Mouse (Mus musculus) left cerebral cortex, adult 8-10 months (tissue): ENCODE data around the gene Selenop. TPM values are rescaled to one million over a fixed set of nuclear protein-coding genes. Genes with fewer than 3 reads are reported as not detected.
"Not testable (repeated sequence)": the region's sequence is repeated elsewhere in the genome, so short reads cannot be mapped to it uniquely, and the experiment has no call there.

Experiments
- DNase-seq, 2 experiments: peaks; one replicate each; pipeline ENCODE4 v3.0.0; 2022; ENCODE audit warnings: low spot score in 2 of 2
- total RNA-seq, 4 experiments: library from RNA; stranded (reverse); gene quantifications; 2 replicates each; pipeline ENCODE4 v1.2.4; 2022

Selenop gene
- total RNA-seq, result 100 to 1,000 TPM; 283 to 318 (median 295) TPM

DNA sequence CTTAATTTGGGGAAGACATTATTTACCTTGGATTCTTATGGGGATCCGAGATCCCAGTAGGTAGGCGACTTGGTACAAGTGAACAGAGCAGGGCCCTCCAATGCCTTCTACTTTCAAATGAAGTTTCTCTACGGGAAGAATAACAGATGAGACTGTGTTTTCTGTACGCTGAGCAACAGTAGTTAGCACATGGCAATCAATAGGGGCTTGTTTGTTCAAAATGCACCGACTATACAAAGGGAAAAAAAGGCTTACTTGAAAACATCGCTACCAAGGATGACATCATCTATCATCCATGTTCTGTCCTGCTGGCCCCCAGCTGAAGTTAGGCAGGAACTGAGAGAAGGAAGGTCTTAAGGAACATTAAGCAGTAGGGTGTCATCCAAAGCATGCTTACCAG lies at the start of gene Selenop:
Gene Selenop (plus strand): TSS at position 301 of the 400 bp plus-strand sequence.
- no peak for DNase-seq

GRCm38 (mm10) chr15:3218668-3219067 lies 49.7 kb upstream of the Selenop start:
- not testable (repeated sequence) for DNase-seq

GRCm38 (mm10) chr15:3222803-3223437 lies 45.4 kb upstream of the Selenop start:
- no peak for DNase-seq

DNA sequence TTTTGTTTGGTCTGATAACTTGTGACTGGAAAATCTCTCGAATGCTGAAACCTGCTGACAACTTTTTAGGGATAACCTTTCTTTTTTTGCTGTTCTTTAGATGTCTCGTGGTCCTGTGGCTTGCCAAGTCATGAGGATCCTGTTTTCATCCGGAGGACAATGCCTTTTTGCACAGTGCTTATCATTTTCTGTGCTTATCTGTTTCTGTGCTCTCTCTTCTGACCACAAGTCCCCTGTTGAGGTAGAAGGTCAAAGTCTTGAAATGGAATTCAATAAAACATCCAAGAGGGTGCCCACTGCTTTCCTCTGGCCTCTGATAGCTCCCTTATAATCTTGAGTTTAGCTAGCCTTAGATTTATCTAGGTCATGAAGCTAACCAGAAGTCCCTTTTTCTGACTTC lies 41.8 kb upstream of the Selenop start:
- no peak for DNase-seq

DNA sequence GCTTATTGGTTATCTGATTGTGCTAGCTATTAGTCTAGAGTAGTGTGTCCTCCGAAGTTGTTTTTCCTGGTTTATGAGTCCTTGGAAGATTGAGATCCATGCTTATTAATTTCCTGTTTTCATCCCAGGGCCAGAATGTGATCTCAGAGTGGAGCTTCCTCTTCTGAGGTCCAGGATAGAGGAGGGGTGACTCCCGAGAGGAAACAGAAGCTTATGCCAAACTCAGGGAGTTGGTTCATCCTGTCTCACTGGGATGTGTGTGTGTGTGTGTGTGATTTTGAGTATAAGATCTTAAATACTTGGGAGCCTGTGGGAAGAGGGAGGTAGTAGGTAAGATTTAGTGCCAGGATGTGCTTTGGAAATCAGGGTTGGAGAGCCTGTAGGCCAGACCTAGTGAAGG lies 40.2 kb upstream of the Selenop start:
- no peak for DNase-seq

DNA sequence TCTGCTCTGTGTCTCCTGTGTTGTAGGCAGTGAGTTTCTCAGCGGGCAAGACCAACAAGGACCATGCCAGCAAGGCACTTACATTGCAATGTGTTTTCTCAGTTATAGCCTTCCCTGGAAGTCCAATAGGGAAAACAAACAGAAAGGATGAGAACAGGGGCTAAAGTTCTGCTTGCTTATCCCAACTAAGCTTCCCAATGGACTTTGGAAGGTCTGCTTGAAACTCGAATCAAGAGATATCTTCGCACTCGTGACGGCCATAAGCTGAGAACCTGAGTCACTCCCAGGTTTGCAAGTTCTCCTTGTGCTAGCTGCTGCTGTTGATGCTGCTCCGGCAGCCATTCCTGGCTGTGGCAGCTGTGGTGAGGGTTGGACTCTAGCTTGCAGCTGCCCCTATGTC lies 39.4 kb upstream of the Selenop start:
- no peak for DNase-seq

DNA sequence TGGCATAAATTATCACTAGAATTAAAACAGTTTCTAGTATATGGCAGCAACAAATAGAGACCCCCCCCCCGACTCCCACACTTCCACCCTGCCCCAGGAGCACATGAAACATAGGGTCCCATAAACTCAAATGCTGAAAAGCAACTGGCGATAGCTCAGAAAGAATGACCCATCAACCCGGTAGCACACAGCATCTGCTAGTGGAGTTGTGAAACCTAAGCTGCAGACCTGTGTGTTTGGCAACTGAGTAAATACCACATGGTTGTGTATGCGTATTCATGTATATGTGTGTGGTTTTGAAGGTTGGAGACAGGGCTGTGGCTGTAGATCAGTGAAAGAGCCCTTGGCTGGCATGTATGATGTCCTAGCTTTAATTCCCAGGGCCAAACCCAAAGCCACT lies 37.3 kb upstream of the Selenop start:
- no peak for DNase-seq

DNA sequence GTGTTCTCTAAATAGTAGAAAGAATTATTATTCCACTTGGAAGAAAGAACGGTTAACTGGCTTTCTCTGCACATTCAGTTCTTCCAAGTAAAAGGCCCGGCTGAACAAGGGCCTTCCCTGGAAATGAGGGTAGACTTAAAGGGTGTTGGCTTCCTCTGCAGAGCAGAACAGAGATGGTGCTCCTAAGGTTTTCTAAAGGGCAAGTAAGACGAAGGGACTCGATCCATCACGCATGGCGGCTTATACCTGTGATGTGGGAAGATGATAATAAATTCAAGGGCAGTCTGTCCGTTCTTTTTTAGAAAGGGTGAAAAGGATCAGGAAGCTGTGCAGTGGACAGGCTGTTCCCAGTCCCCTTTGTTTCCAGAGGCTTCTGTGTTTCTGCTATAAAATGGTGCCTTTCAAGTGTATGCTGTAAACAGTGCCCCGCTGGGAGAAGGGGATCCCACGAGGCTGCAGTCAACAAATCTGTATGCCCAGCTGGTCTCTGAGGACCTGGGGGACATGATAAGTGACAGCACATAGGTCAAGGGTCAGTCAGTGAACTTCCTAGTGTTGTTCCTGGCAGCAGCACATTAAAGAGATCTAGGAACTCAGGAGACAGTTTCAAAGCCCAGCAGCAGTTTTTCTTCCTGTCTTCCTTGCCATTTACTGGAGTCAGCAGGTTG lies 36.0 kb upstream of the Selenop start:
- peak in 1 of 2 experiments; percentile 9 for DNase-seq

DNA sequence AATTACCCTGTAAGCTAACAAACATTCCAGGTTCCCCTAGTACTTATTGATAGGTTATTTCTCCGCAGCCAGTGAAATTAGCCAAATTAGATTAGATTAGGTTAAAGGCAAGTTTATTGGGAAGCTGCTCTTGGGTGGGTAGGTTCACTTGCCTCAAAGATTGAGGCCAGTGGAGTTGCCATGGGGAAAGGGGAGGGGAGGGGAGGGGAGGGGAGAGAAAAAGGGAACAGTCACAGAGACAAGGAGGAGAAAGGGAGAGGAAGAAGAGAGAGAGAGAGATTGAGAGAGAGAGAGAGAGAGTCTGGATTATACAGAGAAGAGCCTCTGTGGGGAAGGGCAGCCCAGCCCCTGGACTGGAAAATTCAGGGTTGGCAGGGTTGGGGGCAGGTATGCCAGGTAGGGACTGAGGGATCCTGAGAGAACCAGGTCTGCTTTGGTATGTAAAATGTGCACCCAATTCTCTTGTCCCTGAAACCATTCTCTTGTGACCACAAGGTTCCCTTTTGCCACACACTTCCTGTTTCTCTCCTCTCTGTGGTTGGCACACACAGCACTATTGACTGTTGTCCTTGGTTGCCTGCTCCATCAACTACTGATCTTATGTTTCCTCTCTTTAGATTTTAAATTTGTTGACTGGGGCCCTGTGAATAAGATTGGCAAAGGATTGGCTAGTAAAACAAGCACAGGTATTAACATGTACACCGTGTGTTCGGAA lies 34.4 kb upstream of the Selenop start:
- no peak for DNase-seq

GRCm38 (mm10) chr15:3236338-3236737 lies 32.0 kb upstream of the Selenop start:
- DNase-seq, result no peak

DNA sequence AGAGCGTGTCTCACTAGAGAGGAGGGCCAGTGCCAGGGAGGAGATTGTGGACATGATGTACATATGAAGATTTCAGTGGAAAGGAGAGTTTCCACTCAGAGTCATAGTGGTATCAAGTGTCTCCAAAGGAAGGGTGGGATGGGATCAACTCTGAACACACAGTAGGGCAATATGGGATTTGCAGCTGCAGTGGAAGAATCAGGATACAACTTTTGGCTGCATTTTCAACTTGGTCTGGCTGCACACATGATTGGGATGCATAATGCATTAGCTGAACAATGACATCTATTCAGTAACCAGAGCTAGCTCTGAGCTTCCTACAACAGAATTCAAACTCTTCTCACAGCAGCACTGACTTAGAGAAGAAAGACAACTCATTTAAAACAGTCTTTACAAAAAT lies 30.4 kb upstream of the Selenop start:
- DNase-seq, result peak in 1 of 2 experiments; percentile 17

DNA sequence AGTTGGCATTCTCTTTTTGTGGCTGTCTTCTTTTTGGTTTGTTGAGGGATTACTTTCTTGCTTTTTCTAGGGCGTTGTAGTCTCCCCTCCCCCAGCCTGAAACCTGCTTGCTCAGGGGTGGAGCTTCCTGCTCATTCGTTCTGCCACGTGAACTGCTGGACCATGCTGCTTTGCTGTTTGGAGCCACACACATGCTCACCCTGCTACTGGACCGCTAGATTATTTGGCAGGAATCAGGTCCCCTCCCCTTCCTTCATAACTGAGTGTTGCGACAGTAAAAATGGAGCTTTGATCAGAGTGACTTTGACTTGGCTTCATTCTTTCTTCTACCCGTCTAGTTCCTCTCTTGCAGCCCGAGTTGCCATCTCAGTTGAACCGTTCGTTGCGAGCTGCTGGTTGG lies 23.3 kb upstream of the Selenop start:
- not testable (repeated sequence) for DNase-seq

DNA sequence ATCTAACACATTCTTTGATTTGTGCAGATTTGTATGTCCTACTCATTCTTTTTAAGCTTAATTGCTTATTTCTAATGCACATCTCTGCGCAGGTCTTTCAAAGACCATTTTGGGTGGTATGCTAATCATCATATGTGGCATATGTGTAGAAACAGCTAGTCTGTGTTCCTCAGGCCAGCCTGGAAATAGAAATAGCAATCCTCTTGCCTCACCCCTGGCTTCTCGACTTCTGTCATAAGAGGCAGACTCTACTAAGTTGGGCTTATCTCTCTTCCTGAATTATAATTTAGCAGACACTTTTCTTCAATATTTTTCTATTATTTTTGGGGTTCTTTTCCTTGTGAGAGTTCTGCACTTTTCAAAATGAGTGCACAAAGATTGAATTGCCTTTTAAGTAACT lies 17.7 kb upstream of the Selenop start:
- no peak for DNase-seq

- no peak for DNase-seq
Measured at GRCm38 (mm10) chr15:3251031-3251717, 17.2 kb upstream of the Selenop start.

- no peak for DNase-seq
Measured at GRCm38 (mm10) chr15:3251718-3252067, 16.7 kb upstream of the Selenop start.

DNA sequence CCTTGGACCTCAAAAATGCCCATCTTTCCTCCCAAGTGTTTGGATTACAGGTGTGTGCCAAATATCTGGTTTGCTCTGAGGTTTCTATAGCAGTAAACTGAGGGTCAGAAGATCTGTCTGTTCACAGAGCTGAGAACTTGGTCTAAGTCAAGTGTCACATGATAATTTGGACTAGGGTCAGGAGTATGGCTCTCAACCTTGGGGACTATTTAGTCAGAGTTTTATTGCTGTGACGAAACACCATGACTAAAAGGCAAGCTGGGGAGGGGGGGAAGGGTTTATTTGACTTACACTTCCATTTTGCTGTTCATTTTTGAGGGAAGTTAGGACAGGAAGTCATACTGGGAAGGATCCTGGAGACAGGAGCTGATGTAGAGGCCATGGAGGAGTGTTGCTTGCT lies 9.3 kb upstream of the Selenop start:
- no peak for DNase-seq

DNA sequence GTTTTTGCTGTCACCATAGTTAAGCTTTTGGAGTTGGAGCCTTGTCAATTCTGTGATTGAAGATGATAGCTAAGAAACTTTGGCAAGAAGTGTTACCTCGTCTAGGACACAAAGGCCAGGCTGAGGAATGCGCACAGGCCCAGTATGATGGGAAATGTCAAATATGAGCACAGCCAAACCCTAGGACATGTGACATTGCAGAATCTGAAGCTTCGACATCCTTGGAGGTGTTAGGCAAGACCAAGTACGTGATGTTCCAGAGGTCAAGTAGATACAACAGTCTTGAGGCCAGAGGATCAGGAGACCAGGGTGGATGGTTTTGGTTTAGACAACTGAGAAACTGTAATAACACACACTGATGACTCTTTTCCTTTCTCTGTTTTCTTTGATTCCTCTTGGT lies 8.0 kb upstream of the Selenop start:
- DNase-seq, result no peak

DNA sequence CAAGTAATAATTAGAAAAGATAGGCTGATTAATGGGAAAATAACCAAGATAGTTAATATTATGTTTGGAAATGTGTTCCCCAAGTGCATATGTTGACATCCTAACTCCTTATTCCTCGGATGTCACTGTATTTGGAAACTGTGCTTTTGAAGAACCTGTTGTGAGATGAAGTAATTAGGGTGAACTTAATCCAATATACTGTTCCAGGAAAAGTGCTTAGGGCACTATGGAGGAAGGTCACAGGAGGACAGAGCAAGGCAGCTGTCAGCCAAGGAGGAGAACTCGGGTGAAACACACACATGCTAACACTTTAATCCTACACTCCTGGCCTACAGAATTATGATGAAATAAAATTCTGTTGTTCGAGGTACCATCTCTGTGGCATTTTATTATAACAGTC lies 5.5 kb upstream of the Selenop start:
- DNase-seq, result no peak

- DNase-seq, result no peak
Measured at GRCm38 (mm10) chr15:3264293-3264692, 4.1 kb upstream of the Selenop start.

DNA sequence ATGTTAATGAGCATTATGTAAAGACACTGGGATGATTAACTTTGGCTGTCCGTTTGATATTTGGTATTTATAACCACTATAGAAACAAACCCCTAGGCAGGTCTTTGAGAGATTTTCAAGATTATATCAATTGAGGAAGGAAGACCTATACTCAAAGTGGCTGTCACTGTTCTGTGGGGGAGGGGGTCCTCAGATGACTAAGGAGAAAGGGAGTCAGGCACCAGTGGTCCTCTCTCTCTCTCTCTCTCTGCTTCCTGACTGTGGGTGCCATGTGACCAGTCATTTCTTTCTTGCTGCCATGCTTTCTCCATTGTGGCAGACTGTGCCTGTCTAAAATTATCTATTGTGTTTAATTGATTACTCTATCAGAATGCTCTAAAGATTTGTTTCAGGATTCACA lies 3.5 kb upstream of the Selenop start:
- DNase-seq, result no peak

DNA sequence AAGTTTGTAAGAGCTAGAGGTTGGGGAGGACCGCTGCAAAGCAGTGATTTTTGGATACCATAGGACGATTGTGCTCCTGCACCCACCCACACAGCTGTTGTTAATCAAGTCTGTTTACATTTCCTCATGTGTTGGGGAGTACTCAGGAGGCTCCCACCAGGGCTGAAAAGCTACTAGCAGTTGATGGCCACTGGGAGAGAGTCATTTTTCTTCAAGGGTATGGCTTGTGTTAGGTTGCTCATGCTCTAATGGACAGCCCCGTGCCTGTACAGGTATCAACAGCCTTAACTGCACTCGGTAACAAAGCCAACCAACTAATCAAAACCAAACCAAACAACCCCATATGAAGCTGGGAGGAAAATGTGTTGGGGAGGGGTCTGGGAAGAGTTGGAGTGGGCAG lies 1.1 kb downstream of the Selenop start:
- no peak for DNase-seq

DNA sequence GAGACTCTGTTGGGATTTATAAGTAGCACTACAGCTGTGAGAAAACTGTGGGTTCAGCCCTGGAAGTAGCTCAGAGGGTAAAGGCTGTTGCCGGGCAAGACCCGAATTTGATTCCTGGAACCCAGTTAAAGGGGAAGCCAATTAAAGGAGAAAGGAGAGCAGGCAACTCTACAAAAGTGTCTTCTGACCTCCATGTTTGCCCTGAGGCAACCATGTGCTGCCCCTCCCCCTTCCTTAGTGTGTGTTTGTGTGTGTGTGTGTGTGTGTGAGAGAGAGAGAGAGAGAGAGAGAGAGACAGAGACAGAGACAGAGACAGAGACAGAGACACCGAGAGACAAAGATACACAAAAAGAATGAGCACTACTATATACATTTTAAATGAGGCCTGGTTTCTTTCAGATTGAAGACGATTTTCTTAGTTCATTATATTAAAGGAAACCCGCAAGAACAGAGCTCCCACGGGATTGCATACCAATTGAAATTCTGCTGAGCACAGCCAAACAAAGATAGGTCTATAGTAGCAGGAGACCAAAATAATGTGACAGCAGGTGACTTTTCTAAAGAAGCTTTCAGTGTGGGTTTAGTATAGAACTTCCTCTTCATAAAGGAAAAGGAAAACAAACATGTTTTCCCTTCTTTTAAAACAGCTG lies 1.8 kb downstream of the Selenop start:
- no peak for DNase-seq
